Comparison of ENCODE assay signal across 8 mouse cellular contexts in genomic region chr6:72347166-72347941, GRCm38 (mm10). TPM values are rescaled to one million over a fixed set of nuclear protein-coding genes. Genes with fewer than 3 reads are reported as not detected.
DNase-seq lines count a peak whose midpoint lies in the region; ATAC-seq and TF ChIP-seq lines count a peak whose summit lies in the region.

0610030E20Rik (plus strand) TSS chr6:72347317.

- peak within 1 kb of the TSS; percentile 77 for H3K4me2 ChIP-seq in forebrain, embryonic 14.5 days (ENCODE audit: low read length)
- H3K4me2 ChIP-seq in lung, embryonic 15.5 days, result peak within 1 kb of the TSS; percentile 61

- peak; percentile 41; the same call in 1 of the 2 replicates for TF ChIP-seq POLR2A in olfactory bulb, adult 2 months (IDR thresholded peaks at IDR 0.05; ENCODE audit: insufficient read depth, low read depth, low read length)

- WGBS in forebrain, embryonic 14.5 days, result under 1% methylated on average over 51 of the region's 72 CpGs
- WGBS in lung, embryonic 15.5 days, result under 1% methylated on average over 72 of the region's 72 CpGs
- under 1% methylated on average over 72 of the region's 72 CpGs for WGBS in olfactory bulb, adult 2 months

- intact Hi-C loops in heart, postnatal 14 days (cut with DNase I), result loop anchor here (5.0 kb wide), 1 partner anchor 40 kb away; no protein-coding TSS in a partner anchor

- ATAC-seq in forebrain, embryonic 14.5 days, result peak; percentile 74
- peak; percentile 74 for ATAC-seq in lung, embryonic 15.5 days (ENCODE audit: borderline replicate concordance, extremely low read depth, low FRiP score, low TSS enrichment)

- peak within 1 kb of the TSS; percentile 86 for H3K27ac ChIP-seq in forebrain, embryonic 14.5 days (ENCODE audit: low read depth, low read length)
- peak within 1 kb of the TSS; percentile 94 for H3K27ac ChIP-seq in lung, embryonic 15.5 days
- H3K27ac ChIP-seq in olfactory bulb, adult 2 months (ENCODE audit: insufficient read depth, low read depth, low read length), result peak within 1 kb of the TSS; percentile 60

- no peaks in the 10 kb centered on the region for H3K27me3 ChIP-seq in forebrain, embryonic 14.5 days (replicated peaks; ENCODE audit: control insufficient read depth, insufficient read depth, low read length)
- H3K27me3 ChIP-seq in lung, embryonic 15.5 days, result no peaks in the 10 kb centered on the region

- peak; percentile 68 for DNase-seq in ES-CJ7 (ENCODE audit: low read depth, low spot score)
- peak; percentile 70 for DNase-seq in cerebellum, adult 11 months
- peak; percentile 75 for DNase-seq in forebrain, embryonic 14.5 days (ENCODE audit: low spot score)
- peak; percentile 77 to 78 for DNase-seq in heart, postnatal 14 days
- DNase-seq in layer of hippocampus, adult 18-20 months (ENCODE audit: low spot score in 2 of 2), result peak; percentile 69 to 83
- peak; percentile 70 to 73 for DNase-seq in thymus, postnatal 10 days (ENCODE audit: low spot score in 2 of 2)

- no peak for TF ChIP-seq CTCF in olfactory bulb, adult 2 months (IDR thresholded peaks at IDR 0.05; ENCODE audit: insufficient read depth, low read depth, low read length)

- H3K4me1 ChIP-seq in forebrain, embryonic 14.5 days (ENCODE audit: control insufficient read depth, insufficient read depth, low read length), result peaks cover 18% of the 10 kb centered on the region
- peaks cover 63% of the 10 kb centered on the region for H3K4me1 ChIP-seq in lung, embryonic 15.5 days
- H3K4me1 ChIP-seq in olfactory bulb, adult 2 months (ENCODE audit: control insufficient read depth, insufficient read depth, low read length), result peaks cover 7% of the 10 kb centered on the region

- H3K9me3 ChIP-seq in forebrain, embryonic 14.5 days (replicated peaks; ENCODE audit: control insufficient read depth, low read length), result no peaks in the 10 kb centered on the region
- H3K9me3 ChIP-seq in lung, embryonic 15.5 days, result no peaks in the 10 kb centered on the region

- H3K36me3 ChIP-seq in forebrain, embryonic 14.5 days (ENCODE audit: control insufficient read depth, insufficient read depth, low read length), result peaks cover 31% of the 10 kb centered on the region
- peaks cover 24% of the 10 kb centered on the region for H3K36me3 ChIP-seq in lung, embryonic 15.5 days

- peak within 1 kb of the TSS; percentile 96 for H3K9ac ChIP-seq in forebrain, embryonic 14.5 days (ENCODE audit: low read length)
- peak within 1 kb of the TSS; percentile 83 for H3K9ac ChIP-seq in lung, embryonic 15.5 days

- H3K4me3 ChIP-seq in forebrain, embryonic 14.5 days (ENCODE audit: low read depth, low read length), result peak within 1 kb of the TSS; percentile 89
- H3K4me3 ChIP-seq in lung, embryonic 15.5 days, result peak within 1 kb of the TSS; percentile 73
- H3K4me3 ChIP-seq in olfactory bulb, adult 2 months (ENCODE audit: insufficient read depth, low read depth, low read length), result peak within 1 kb of the TSS; percentile 92

RNA-seq across cellular contexts. Expression of gene 0610030E20Rik, which starts in this region (rescaled TPM):
- polyA plus RNA-seq in forebrain, embryonic 14.5 days (2014; fragmentation: Nextera tagmentation; extraction: Ambion mirVana), result 12.0 and 17.9 TPM in 2 replicates
- 10 to 100 TPM; 13.1 to 14.4 TPM for total RNA-seq in heart, postnatal 14 days (2021)
- 10 to 100 TPM; 17.0 to 17.9 TPM for total RNA-seq in layer of hippocampus, adult 18-20 months (2021)
- 27.4 and 28.2 TPM in 2 replicates for polyA plus RNA-seq in lung, embryonic 15.5 days (2015; fragmentation: Nextera tagmentation; extraction: Ambion mirVana)
- not detected in 2 replicates for polyA plus RNA-seq in olfactory bulb, adult 2 months (2012; ENCODE audit: insufficient read depth, insufficient read length, low replicate concordance, missing spikeins)

Comparison
In these comparisons a context has a peak if more than half of its experiments do, and no peak if none do; other contexts are left out.
1. Peak in every context shown above with its lines: DNase-seq, ATAC-seq, H3K4me3 ChIP-seq and H3K27ac ChIP-seq.